Mouse (Mus musculus) forebrain, embryonic 13.5 days (tissue): ENCODE data around the gene Wbp1. TPM values are rescaled to one million over a fixed set of nuclear protein-coding genes. Genes with fewer than 3 reads are reported as not detected.

ENCODE experiments used
- ATAC-seq: fragments of 200-750 bp; cut with Nextera tagmentation; 2 replicates; pipeline ENCODE4 v1.8.0; 2017
- H3K27ac ChIP-seq: fragments of 300-500 bp; sonication (generic); 2 replicates; pipeline ENCODE4 v1.5.1; 2015; ENCODE audit warnings: inconsistent platforms, mild to moderate bottlenecking, moderate library complexity
- H3K27me3 ChIP-seq: fragments of 300-500 bp; sonication (generic); 2 replicates; pipeline ENCODE4 v1.6.1; 2015; ENCODE audit warnings: mild to moderate bottlenecking, inconsistent platforms
- H3K36me3 ChIP-seq: fragments of 300-500 bp; sonication (generic); 2 replicates; pipeline ENCODE4 v1.6.1; 2015; ENCODE audit warnings: mild to moderate bottlenecking, inconsistent platforms; ENCODE audit not compliant: poor library complexity, severe bottlenecking
- H3K4me1 ChIP-seq: fragments of 300-500 bp; sonication (generic); 2 replicates; pipeline ENCODE4 v1.6.1; 2015; ENCODE audit warnings: inconsistent platforms
- H3K4me2 ChIP-seq: fragments of 300-500 bp; sonication (generic); 2 replicates; pipeline ENCODE4 v1.6.1; 2015; ENCODE audit warnings: inconsistent platforms, mild to moderate bottlenecking, moderate library complexity
- H3K4me3 ChIP-seq: fragments of 300-500 bp; sonication (generic); 2 replicates; pipeline ENCODE4 v1.5.1; 2015; ENCODE audit warnings: mild to moderate bottlenecking, inconsistent platforms
- H3K9ac ChIP-seq: fragments of 300-500 bp; sonication (generic); 2 replicates; pipeline ENCODE4 v1.6.1; 2015; ENCODE audit warnings: mild to moderate bottlenecking, inconsistent platforms
- H3K9me3 ChIP-seq: fragments of 300-500 bp; sonication (generic); replicated peaks from 2 replicates; pipeline ENCODE4 v1.6.1; 2016; ENCODE audit warnings: inconsistent platforms
- WGBS: fragments of 180-500 bp; shearing (Covaris S2); methylation state at CpG from one replicate; pipeline ENCODE4 v1.1.7; 2015; 5-methylcytosine and 5-hydroxymethylcytosine counted together
- microRNA counts: library from miRNA; unstranded; fragments of <30 nt; microRNA quantifications from one replicate; lab custom pipeline; 2016
- microRNA-seq: library from miRNA; unstranded; fragments of <30 nt; microRNA quantifications from one replicate; pipeline ENCODE4, GENCODE M21; 2016
- polyA plus RNA-seq: library from polyadenylated mRNA; unstranded; fragments of >200 nt; fragmentation: Nextera tagmentation; extraction: Ambion mirVana; gene quantifications from 2 replicates; pipeline ENCODE4 v1.2.1, GENCODE M21; 2015

Wbp1 gene
- polyA plus RNA-seq, 1 experiment from 2014 or later = 239 TPM

DNA sequence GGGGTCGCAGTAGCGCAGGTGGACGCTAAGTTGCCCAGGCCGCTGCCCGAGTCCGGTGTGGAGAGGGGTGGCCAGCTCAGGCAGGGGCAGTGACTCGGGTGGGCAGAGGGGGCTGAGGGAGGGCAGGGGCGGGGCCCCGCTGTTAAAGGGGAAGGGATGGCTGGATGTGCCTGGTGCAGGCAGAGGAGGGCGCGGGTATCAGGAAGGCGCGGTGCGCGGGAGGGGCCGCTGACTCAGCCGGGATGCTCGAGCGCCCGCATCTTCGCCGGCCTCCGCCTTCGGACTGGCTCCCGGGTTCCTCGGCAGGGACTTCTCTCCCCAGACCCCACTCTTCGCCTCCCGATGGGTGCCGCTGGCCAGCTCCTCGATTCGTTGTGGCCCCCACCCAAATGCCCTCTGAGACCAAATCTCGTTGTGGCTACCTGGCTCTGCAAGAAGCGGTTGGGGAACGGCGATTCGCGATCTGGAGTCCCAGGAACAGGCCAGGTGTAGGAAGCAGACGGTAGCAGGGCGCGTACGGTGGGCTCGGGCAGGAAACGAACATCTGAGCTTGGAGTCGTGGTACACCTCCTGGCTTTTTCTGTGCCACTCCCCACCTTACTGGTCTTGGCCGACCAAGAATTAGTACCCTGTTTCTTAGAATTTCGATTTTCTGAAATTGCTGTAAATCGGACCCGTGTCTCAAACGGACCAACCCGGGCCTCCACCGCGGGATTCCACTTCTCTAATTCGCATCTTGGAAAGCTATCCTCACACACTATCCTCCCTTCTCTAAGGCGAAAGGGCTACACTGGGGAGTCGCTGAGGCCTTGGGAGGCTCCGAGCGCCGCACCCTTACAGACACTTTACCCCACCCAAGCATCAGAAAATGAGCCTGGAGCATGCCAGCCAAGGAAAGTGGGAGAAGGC is 50.8 kb downstream of the Wbp1 start:
- Histone ChIP-seq H3K9me3 (no peaks in the 10 kb centered on the region), H3K36me3 (no peaks in the 10 kb centered on the region), H3K4me1 (peaks cover 28% of the 10 kb centered on the region), H3K4me3 (peak overlapping the region; percentile 21), H3K27me3 (peaks cover 100% of the 10 kb centered on the region), H3K9ac (no peak overlapping the region), H3K4me2 (peak overlapping the region; percentile 33), H3K27ac (no peak overlapping the region)
- under 1% methylated on average over 55 of the region's 58 CpGs for WGBS
- ATAC-seq = 0 out of 2 replicates have a peak, but pooled peaks have one; percentile 13

DNA sequence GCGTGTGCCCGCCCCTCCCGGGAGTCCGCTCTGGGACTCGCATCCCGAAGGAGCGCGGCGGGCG is 51.3 kb downstream of the Wbp1 start, which contains the start of gene Tlx2:
TSS of gene Tlx2 (minus strand) at position 47 of the 64 bp plus-strand sequence.
- no peaks in the 10 kb centered on the region for H3K36me3 ChIP-seq
- 0% methylated on average over 9 of the region's 10 CpGs for WGBS
- H3K27me3 ChIP-seq = peaks cover 100% of the 10 kb centered on the region
- H3K4me2 ChIP-seq = peak within 1 kb of the TSS; percentile 33
- H3K9me3 ChIP-seq = no peaks in the 10 kb centered on the region
- peak within 1 kb of the TSS; percentile 23 for H3K4me3 ChIP-seq
- no peak within 1 kb of the TSS for H3K9ac ChIP-seq
- peaks cover 28% of the 10 kb centered on the region for H3K4me1 ChIP-seq
- no peak for ATAC-seq
- no peak within 1 kb of the TSS for H3K27ac ChIP-seq

DNA sequence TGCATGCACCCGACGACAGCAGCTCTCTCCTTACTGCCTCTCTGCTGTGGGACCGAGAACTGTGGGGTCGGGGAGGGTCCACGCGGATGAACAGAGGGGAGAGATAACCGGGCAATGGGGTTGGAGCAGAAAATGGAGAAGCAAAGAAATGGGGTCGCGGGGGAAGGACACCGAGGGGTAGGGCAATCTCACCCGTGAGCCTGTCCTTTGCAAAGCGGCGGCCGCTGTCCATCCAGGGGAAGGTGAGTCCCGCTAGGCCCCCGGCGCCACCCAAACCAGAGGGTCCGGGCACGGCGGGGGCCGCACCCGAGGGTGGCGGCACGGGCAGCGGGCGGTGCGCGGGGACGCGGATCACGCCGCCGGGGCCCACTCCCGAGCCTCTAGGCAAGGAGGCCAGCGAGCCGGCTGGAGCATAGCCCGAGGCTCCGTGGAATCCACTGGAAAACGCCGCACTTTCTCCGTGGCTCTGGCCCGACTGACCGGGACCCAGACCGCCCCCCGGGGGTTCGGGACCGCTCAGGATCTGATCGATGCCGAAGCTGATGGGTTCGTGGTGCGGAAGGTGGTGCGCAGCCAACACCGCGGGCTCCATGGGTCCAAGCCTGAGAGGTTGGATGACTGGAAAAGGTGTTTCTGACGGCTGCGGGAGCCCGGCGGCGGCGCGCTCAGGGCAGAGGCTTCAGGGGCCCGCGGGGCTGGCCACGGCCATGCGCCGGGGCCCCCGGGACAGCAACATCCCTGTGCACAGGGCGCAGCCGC is 51.7 kb downstream of the Wbp1 start:
- Histone ChIP-seq H3K9ac (no peak overlapping the region), H3K36me3 (no peaks in the 10 kb centered on the region), H3K4me3 (peak overlapping the region; percentile 21), H3K4me2 (peak overlapping the region; percentile 33), H3K27ac (no peak overlapping the region), H3K27me3 (peaks cover 100% of the 10 kb centered on the region), H3K9me3 (no peaks in the 10 kb centered on the region), H3K4me1 (peaks cover 28% of the 10 kb centered on the region)
- ATAC-seq = 0 out of 2 replicates have a peak, but pooled peaks have one; percentile 20
- 1% methylated on average over 65 of the region's 69 CpGs for WGBS

MicroRNAs encoded within 50 kb of the gene (microRNA counts, 519-probe panel; counts per million panel counts)
- microRNA mmu-miR-3470a+mmu-miR-3470b (lab: Ali Mortazavi, UCI) = 177 counts per million, percentile 53 among the panel's probes with 10 or more counts

Small RNA genes within 50 kb of the gene (microRNA-seq; reads per million reads assigned to microRNA genes)
- gene Mir3470a = not detected

Other genes with a start within 250 kb of the Wbp1 start
- 5.9 and 7.3 TPM in 2 replicates for gene Sema4f, start 181.8 kb downstream of the Wbp1 start, polyA plus RNA-seq
- gene M1ap, start 174.7 kb downstream of the Wbp1 start, polyA plus RNA-seq = not detected in 2 replicates
- 2.8 and 3.8 TPM in 2 replicates for gene Dok1, start 88.1 kb downstream of the Wbp1 start, polyA plus RNA-seq
- gene Loxl3, start 87.4 kb downstream of the Wbp1 start, polyA plus RNA-seq = 5.4 and 6.2 TPM in 2 replicates
- 144 and 154 TPM in 2 replicates for gene Aup1, start 67.0 kb downstream of the Wbp1 start, polyA plus RNA-seq
- gene Htra2, start 66.3 kb downstream of the Wbp1 start, polyA plus RNA-seq = 60.6 and 65.8 TPM in 2 replicates
- 0.53 and 0.59 TPM in 2 replicates for gene Dqx1, start 63.7 kb downstream of the Wbp1 start, polyA plus RNA-seq
- gene Tlx2, start 51.3 kb downstream of the Wbp1 start, polyA plus RNA-seq = not detected in 2 replicates
- 46.5 and 47.3 TPM in 2 replicates for gene Pcgf1, start 43.7 kb downstream of the Wbp1 start, polyA plus RNA-seq
- gene Lbx2, start 35.2 kb downstream of the Wbp1 start, polyA plus RNA-seq = 0.46 TPM in 1 of 2 replicates, not detected in the other
- gene Ccdc142, start 20.0 kb downstream of the Wbp1 start, polyA plus RNA-seq = 3.5 and 4.0 TPM in 2 replicates
- gene Gm42688, start 19.9 kb downstream of the Wbp1 start, polyA plus RNA-seq = 2.3 and 2.6 TPM in 2 replicates
- 141 and 151 TPM in 2 replicates for gene Mrpl53, start 12.5 kb downstream of the Wbp1 start, polyA plus RNA-seq
- gene Mogs, start 6.1 kb downstream of the Wbp1 start, polyA plus RNA-seq = 13.5 and 19.2 TPM in 2 replicates
- 13.2 and 13.3 TPM in 2 replicates for gene Ino80b, start 3.9 kb upstream of the Wbp1 start, polyA plus RNA-seq
- gene Rtkn, start 13.9 kb upstream of the Wbp1 start, polyA plus RNA-seq = 10.4 and 10.5 TPM in 2 replicates
- gene Wdr54, start 34.8 kb upstream of the Wbp1 start, polyA plus RNA-seq = 17.5 and 18.4 TPM in 2 replicates
- 2.7 and 3.6 TPM in 2 replicates for gene 1700003E16Rik, start 34.8 kb upstream of the Wbp1 start, polyA plus RNA-seq
- 108 and 113 TPM in 2 replicates for gene Dctn1, start 44.4 kb upstream of the Wbp1 start, polyA plus RNA-seq
- gene Slc4a5, start 98.3 kb upstream of the Wbp1 start, polyA plus RNA-seq = 0.34 and 0.62 TPM in 2 replicates
- 29.4 and 32.5 TPM in 2 replicates for gene Mthfd2, start 204.3 kb upstream of the Wbp1 start, polyA plus RNA-seq
- 35.7 and 39.3 TPM in 2 replicates for gene Mob1a, start 204.5 kb upstream of the Wbp1 start, polyA plus RNA-seq
- 92.7 and 103 TPM in 2 replicates for gene Bola3, start 227.6 kb upstream of the Wbp1 start, polyA plus RNA-seq